Mouse (Mus musculus): ENCODE results near the gene Ifitm3. TPM values are rescaled to one million over a fixed set of nuclear protein-coding genes. Genes with fewer than 3 reads are reported as not detected.
"Not testable (repeated sequence)": the region's sequence is repeated elsewhere in the genome, so short reads cannot be mapped to it uniquely, and the experiment has no call there.

Ifitm3 gene
- total and polyA plus RNA-seq, 3 experiments = 0.25 TPM; not detected in 2

- Histone ChIP-seq H3K9me3 (replicated peaks; ENCODE audit: low read length) (no peaks in the 10 kb centered on the region), H3K27me3 (replicated peaks) (no peaks in the 10 kb centered on the region), H3K4me2 (ENCODE audit: insufficient read depth, low read depth, poor library complexity, severe bottlenecking) (no peak overlapping the region), H3K36me3 (replicated peaks in 1 of 2; ENCODE audit: control insufficient read depth in 1 of 2, insufficient read depth in 1 of 2, low read length in 1 of 2) (no peaks in the 10 kb centered on the region), H3K79me2 (replicated peaks; ENCODE audit: control insufficient read depth, extremely low read depth, insufficient read depth, poor library complexity, severe bottlenecking) (no peaks in the 10 kb centered on the region), H3K4me3 (replicated peaks in 1 of 3; ENCODE audit: low read depth in 2 of 3, low read length in 2 of 3, poor library complexity in 1 of 3) (no peak overlapping the region), H3K9ac (ENCODE audit: insufficient read depth, low read depth) (no peak overlapping the region), H3K27ac (ENCODE audit: insufficient read depth, low read depth) (no peak overlapping the region), H3K4me1 (ENCODE audit: control insufficient read depth in 1 of 2, insufficient read depth in 2 of 2) (peaks cover 14 to 63% of the 10 kb centered on the region in 2 experiments)
- in situ Hi-C loops (cut with MboI; ENCODE audit: low pct_ligation_motif_present, low pct_unique_long_range_greater_than_20kb, low sequenced_read_pairs) = no loop called here
- TF ChIP-seq EP300 (IDR thresholded peaks at IDR 0.05; ENCODE audit: low read length) (no peak), KAT2A (IDR thresholded peaks at IDR 0.05; ENCODE audit: insufficient replicate concordance, low read length) (no peak), JUN (IDR thresholded peaks at IDR 0.05; ENCODE audit: insufficient read depth, low read depth, low read length) (no peak), ZNF384 (IDR thresholded peaks at IDR 0.05; ENCODE audit: low read depth, low read length) (no peak), MEF2A (IDR thresholded peaks at IDR 0.05; ENCODE audit: borderline replicate concordance, low read depth, low read length) (no peak), ZKSCAN1 (IDR thresholded peaks at IDR 0.05; ENCODE audit: borderline replicate concordance, low read depth, low read length) (no peak), NELFE (IDR thresholded peaks at IDR 0.05; ENCODE audit: low read depth, low read length) (no peak), SIN3A (IDR thresholded peaks at IDR 0.05; ENCODE audit: low read length) (no peak), MAX (IDR thresholded peaks at IDR 0.05; ENCODE audit: low read length) (no peak), MAZ (IDR thresholded peaks at IDR 0.05; ENCODE audit: low read depth, low read length) (no peak), CHD2 (IDR thresholded peaks at IDR 0.05; ENCODE audit: low read length) (no peak), BHLHE40 (IDR thresholded peaks at IDR 0.05; ENCODE audit: low read depth, low read length) (no peak), RCOR1 (conservative IDR thresholded peaks at IDR 0.05; ENCODE audit: low read depth, low read length) (no peak), ETS1 (conservative IDR thresholded peaks at IDR 0.05; ENCODE audit: low read depth, low read length) (no peak), MAFK (IDR thresholded peaks at IDR 0.05; ENCODE audit: insufficient replicate concordance, low read length) (no peak), ZC3H11A (IDR thresholded peaks at IDR 0.05; ENCODE audit: low read depth, low read length) (no peak), USF2 (conservative IDR thresholded peaks at IDR 0.05; ENCODE audit: low read depth, low read length) (no peak), USF1 (IDR thresholded peaks at IDR 0.05; ENCODE audit: low read depth, low read length) (no peak)
- DNase-seq (ENCODE audit: extremely low read depth) = no peak
- dilution Hi-C loops (cut with MboI; ENCODE audit: extremely low pct_ligation_motif_present, extremely low pct_unique_long_range_greater_than_20kb, low sequenced_read_pairs) = no loop called here
Measured at GRCm38 (mm10) chr7:140970931-140971330, 39.6 kb downstream of the Ifitm3 start.

- H3K9ac ChIP-seq (ENCODE audit: insufficient read depth, low read depth) = not testable (repeated sequence)
Measured at GRCm38 (mm10) chr7:140968710-140969109, 41.9 kb downstream of the Ifitm3 start.

More at GRCm38 (mm10) chr7:140968710-140969109, 41.9 kb downstream of the Ifitm3 start:
- peaks cover 14 to 47% of the 10 kb centered on the region in 2 experiments for H3K4me1 ChIP-seq (ENCODE audit: control insufficient read depth in 1 of 2, insufficient read depth in 2 of 2)
- dilution Hi-C loops (cut with MboI; ENCODE audit: extremely low pct_ligation_motif_present, extremely low pct_unique_long_range_greater_than_20kb, low sequenced_read_pairs); H3K27ac ChIP-seq (ENCODE audit: insufficient read depth, low read depth); in situ Hi-C loops (cut with MboI; ENCODE audit: low pct_ligation_motif_present, low pct_unique_long_range_greater_than_20kb, low sequenced_read_pairs); H3K36me3 ChIP-seq (replicated peaks in 1 of 2; ENCODE audit: control insufficient read depth in 1 of 2, insufficient read depth in 1 of 2, low read length in 1 of 2); H3K79me2 ChIP-seq (replicated peaks; ENCODE audit: control insufficient read depth, extremely low read depth, insufficient read depth, poor library complexity, severe bottlenecking); DNase-seq (ENCODE audit: extremely low read depth); H3K4me2 ChIP-seq (ENCODE audit: insufficient read depth, low read depth, poor library complexity, severe bottlenecking); H3K9me3 ChIP-seq (replicated peaks; ENCODE audit: low read length); H3K27me3 ChIP-seq (replicated peaks): not testable (repeated sequence)
- H3K4me3 ChIP-seq (replicated peaks in 1 of 3; ENCODE audit: low read depth in 2 of 3, low read length in 2 of 3, poor library complexity in 1 of 3) = peak overlapping the region in 1 of 3 experiments; percentile 41
